Mouse (Mus musculus) MEL (cell line): ENCODE results near the gene Caly. TPM values are rescaled to one million over a fixed set of nuclear protein-coding genes. Genes with fewer than 3 reads are reported as not detected.

ENCODE experiments used
- DNase-seq: peaks from one replicate; pipeline ENCODE4 v3.0.0; 2011; ENCODE audit warnings: low read depth, low spot score
- H3K27ac ChIP-seq: 2 replicates; pipeline ENCODE4 v1.5.1; 2012; ENCODE audit warnings: low read depth, mild to moderate bottlenecking, control low read depth, low read length, moderate library complexity; ENCODE audit not compliant: control insufficient read depth
- H3K27me3 ChIP-seq, 2 experiments: fragments of 150-350 bp in 1 of 2; sonication (generic) in 1 of 2; 2 replicates each; pipeline ENCODE4 v1.6.1; 2012; ENCODE audit warnings: low read length in 2 of 2, mild to moderate bottlenecking in 2 of 2, improper control_type of control experiment in 1 of 2, moderate library complexity in 1 of 2; ENCODE audit not compliant: insufficient read depth in 2 of 2, control insufficient read depth in 1 of 2
- H3K36me3 ChIP-seq, 2 experiments: 2 replicates each; pipeline ENCODE4 v1.6.1; 2012 to 2014; ENCODE audit warnings: low read length in 2 of 2, improper control_type of control experiment in 1 of 2, inconsistent platforms in 1 of 2, mild to moderate bottlenecking in 1 of 2; ENCODE audit not compliant: insufficient read depth in 2 of 2, control insufficient read depth in 1 of 2
- H3K4me1 ChIP-seq, 2 experiments: fragments of 150-350 bp in 1 of 2; sonication (generic) in 1 of 2; 2 replicates each; pipeline ENCODE4 v1.6.1; 2012; ENCODE audit warnings: low read length in 2 of 2, improper control_type of control experiment in 1 of 2, mild to moderate bottlenecking in 1 of 2; ENCODE audit not compliant: insufficient read depth in 2 of 2, control insufficient read depth in 1 of 2
- H3K4me3 ChIP-seq, 2 experiments: fragments of 150-350 bp in 1 of 2; sonication (generic) in 1 of 2; 2 replicates each; pipeline ENCODE4 v1.5.1; 2012; ENCODE audit warnings: low read depth in 2 of 2, low read length in 2 of 2, mild to moderate bottlenecking in 2 of 2, moderate library complexity in 2 of 2, control low read depth in 1 of 2, improper control_type of control experiment in 1 of 2; ENCODE audit not compliant: control insufficient read depth in 1 of 2, insufficient read depth in 1 of 2
- H3K79me2 ChIP-seq: 2 replicates; pipeline ENCODE4 v1.6.1; 2012; ENCODE audit warnings: mild to moderate bottlenecking, low read length, moderate library complexity; ENCODE audit not compliant: control insufficient read depth, poor library complexity, insufficient read depth
- H3K9ac ChIP-seq: 2 replicates; pipeline ENCODE4 v1.6.1; 2012; ENCODE audit warnings: low read depth, mild to moderate bottlenecking, control low read depth, low read length, moderate library complexity; ENCODE audit not compliant: control insufficient read depth, poor library complexity, severe bottlenecking
- H3K9me3 ChIP-seq: fragments of 150-350 bp; sonication (generic); replicated peaks from 2 replicates; pipeline ENCODE4 v1.6.1; 2012; ENCODE audit warnings: mild to moderate bottlenecking, low read length, improper control_type of control experiment, moderate library complexity; ENCODE audit not compliant: insufficient read depth
- CHD2 ChIP-seq: IDR thresholded peaks from 2 replicates; pipeline ENCODE4 v1.6.1; 2011; ENCODE audit warnings: low read length, improper control_type of control experiment
- CTCF ChIP-seq, 3 experiments: IDR thresholded peaks in 2 of 3; conservative IDR thresholded peaks in 1 of 3; 2 replicates each; pipeline ENCODE4 v1.5.1; 2011 to 2012; ENCODE audit warnings: low read length in 3 of 3, low read depth in 2 of 3, mild to moderate bottlenecking in 2 of 3, improper control_type of control experiment in 1 of 3, inconsistent platforms in 1 of 3, mixed read lengths in 1 of 3, moderate library complexity in 1 of 3; ENCODE audit not compliant: control insufficient read depth in 1 of 3, insufficient read depth in 1 of 3, poor library complexity in 1 of 3, severe bottlenecking in 1 of 3
- GABPA ChIP-seq: IDR thresholded peaks from 2 replicates; pipeline ENCODE4 v1.6.1; 2012; ENCODE audit warnings: low read depth, mild to moderate bottlenecking, inconsistent platforms, low read length, improper control_type of control experiment, moderate library complexity
- GATA1 ChIP-seq: IDR thresholded peaks from 2 replicates; pipeline ENCODE4 v1.6.1; 2011; ENCODE audit warnings: low read depth, low read length, improper control_type of control experiment
- KAT2A ChIP-seq: conservative IDR thresholded peaks from 2 replicates; pipeline ENCODE4 v1.6.1; 2012; ENCODE audit warnings: low read depth, low read length, improper control_type of control experiment, inconsistent platforms
- MAFK ChIP-seq: IDR thresholded peaks from 2 replicates; pipeline ENCODE4 v1.6.1; 2011; ENCODE audit warnings: low read depth, mild to moderate bottlenecking, low read length, improper control_type of control experiment, borderline replicate concordance
- MAZ ChIP-seq: IDR thresholded peaks from 2 replicates; pipeline ENCODE4 v1.6.1; 2012; ENCODE audit warnings: low read depth, mild to moderate bottlenecking, inconsistent platforms, low read length, improper control_type of control experiment
- MEF2A ChIP-seq: IDR thresholded peaks from 2 replicates; pipeline ENCODE4 v1.6.1; 2014; ENCODE audit warnings: low read depth, mild to moderate bottlenecking, inconsistent platforms, low read length, improper control_type of control experiment; ENCODE audit not compliant: poor library complexity, insufficient replicate concordance, severe bottlenecking; ENCODE audit errors: extremely low read depth
- MXI1 ChIP-seq: IDR thresholded peaks from 2 replicates; pipeline ENCODE4 v1.6.1; 2011; ENCODE audit warnings: mild to moderate bottlenecking, low read depth, low read length, improper control_type of control experiment
- MYC ChIP-seq: IDR thresholded peaks from 2 replicates; pipeline ENCODE4 v1.6.1; 2011; ENCODE audit warnings: low read depth, mild to moderate bottlenecking, low read length, improper control_type of control experiment, moderate library complexity
- POLR2AphosphoS2 ChIP-seq: IDR thresholded peaks from 2 replicates; pipeline ENCODE4 v1.6.1; 2011; ENCODE audit warnings: low read length, improper control_type of control experiment
- POLR2AphosphoS5 ChIP-seq: IDR thresholded peaks from 2 replicates; pipeline ENCODE4 v1.6.1; 2012; ENCODE audit warnings: low read depth, borderline replicate concordance, mild to moderate bottlenecking, inconsistent platforms, low read length, moderate library complexity, mixed read lengths
- RAD21 ChIP-seq: IDR thresholded peaks from 2 replicates; pipeline ENCODE4 v1.6.1; 2011; ENCODE audit warnings: mild to moderate bottlenecking, low read depth, low read length, improper control_type of control experiment
- SIN3A ChIP-seq: IDR thresholded peaks from 2 replicates; pipeline ENCODE4 v1.6.1; 2012; ENCODE audit warnings: low read length, improper control_type of control experiment, inconsistent platforms
- SMC3 ChIP-seq: IDR thresholded peaks from 2 replicates; pipeline ENCODE4 v1.6.1; 2011; ENCODE audit warnings: low read depth, low read length, improper control_type of control experiment
- TAL1 ChIP-seq: IDR thresholded peaks from 2 replicates; pipeline ENCODE4 v1.6.1; 2012; ENCODE audit warnings: mild to moderate bottlenecking, inconsistent platforms, low read length, moderate library complexity, mixed read lengths
- USF1 ChIP-seq: IDR thresholded peaks from 2 replicates; pipeline ENCODE4 v1.6.1; 2014; ENCODE audit warnings: low read depth, mild to moderate bottlenecking, inconsistent platforms, low read length, improper control_type of control experiment, moderate library complexity
- ZC3H11A ChIP-seq: IDR thresholded peaks from 2 replicates; pipeline ENCODE4 v1.6.1; 2012; ENCODE audit warnings: low read depth, mild to moderate bottlenecking, inconsistent platforms, low read length, improper control_type of control experiment
- ZKSCAN1 ChIP-seq: IDR thresholded peaks from 2 replicates; pipeline ENCODE4 v1.6.1; 2012; ENCODE audit warnings: low read depth, mild to moderate bottlenecking, inconsistent platforms, low read length, improper control_type of control experiment, moderate library complexity
- ZMIZ1 ChIP-seq: IDR thresholded peaks from 2 replicates; pipeline ENCODE4 v1.6.1; 2012; ENCODE audit warnings: low read depth, mild to moderate bottlenecking, inconsistent platforms, low read length, improper control_type of control experiment, moderate library complexity
- polyA plus RNA-seq, 2 experiments: library from polyadenylated mRNA; stranded (reverse) in 1 of 2; unstranded in 1 of 2; fragments of >175 nt in 1 of 2; fragments of >200 nt in 1 of 2; gene quantifications; 2 replicates each; pipeline versions ENCODE4 v1.2.1 to v1.2.4; 2012; ENCODE audit warnings: low replicate concordance in 2 of 2, low read depth in 1 of 2; ENCODE audit not compliant: insufficient read length in 2 of 2, insufficient read depth in 1 of 2, missing spikeins in 1 of 2
- total RNA-seq: library from RNA; depleted of rRNA; stranded (reverse); fragments of 300-350 nt; gene quantifications from 2 replicates; pipeline ENCODE4 v1.2.3, GENCODE M21; 2012

The Caly gene
- total and polyA plus RNA-seq, 3 experiments: 0.11 TPM; not detected in 2

GRCm38 (mm10) chr7:140049115-140049689 lies 33.1 kb downstream of the Caly start:
- no peak for TF ChIP-seq MEF2A
- TF ChIP-seq SIN3A: no peak
- TF ChIP-seq MYC: no peak
- no peak for TF ChIP-seq MAFK
- no peak for TF ChIP-seq ZC3H11A
- no peak for TF ChIP-seq RAD21
- no peak for TF ChIP-seq MXI1
- TF ChIP-seq SMC3: no peak
- TF ChIP-seq GABPA: no peak
- TF ChIP-seq CHD2: no peak
- TF ChIP-seq ZMIZ1: no peak
- no peak for TF ChIP-seq GATA1
- TF ChIP-seq USF1: no peak
- TF ChIP-seq KAT2A: no peak
- TF ChIP-seq POLR2AphosphoS5: no peak
- no peak for TF ChIP-seq ZKSCAN1
- no peak for TF ChIP-seq CTCF (IDR thresholded peaks at IDR 0.05 in 2 of 3, conservative IDR thresholded peaks at IDR 0.05 in 1 of 3; ENCODE audit: control insufficient read depth in 1 of 3, insufficient read depth in 1 of 3, low read depth in 2 of 3, low read length in 3 of 3, poor library complexity in 1 of 3, severe bottlenecking in 1 of 3)
- no peak for TF ChIP-seq TAL1
- TF ChIP-seq MAZ: no peak
- Histone ChIP-seq H3K9ac (no peak overlapping the region), H3K9me3 (no peaks in the 10 kb centered on the region), H3K4me3 (no peak overlapping the region), H3K4me1 (no peaks in the 10 kb centered on the region), H3K79me2 (no peaks in the 10 kb centered on the region), H3K27ac (no peak overlapping the region), H3K36me3 (no peaks in the 10 kb centered on the region), H3K27me3 (peaks cover 2 to 4% of the 10 kb centered on the region in 2 experiments; a peak in 3 of 4 replicates)
- no peak for DNase-seq

GRCm38 (mm10) chr7:140048361-140049114 lies 33.8 kb downstream of the Caly start, which contains the start of gene Msx3:
TSS of gene Msx3 (minus strand) at chr7:140049089.
- DNase-seq: no peak
- no peak within 1 kb of the TSS for H3K4me3 ChIP-seq
- no peaks in the 10 kb centered on the region for H3K9me3 ChIP-seq
- no peak within 1 kb of the TSS for H3K9ac ChIP-seq
- H3K79me2 ChIP-seq: no peaks in the 10 kb centered on the region
- H3K4me1 ChIP-seq: no peaks in the 10 kb centered on the region
- H3K36me3 ChIP-seq: no peaks in the 10 kb centered on the region
- TF ChIP-seq POLR2AphosphoS2: no peak
- TF ChIP-seq KAT2A: no peak
- no peak for TF ChIP-seq GATA1
- TF ChIP-seq TAL1: no peak
- H3K27ac ChIP-seq: no peak within 1 kb of the TSS
- peaks cover 2 to 4% of the 10 kb centered on the region in 2 experiments; a peak in 2 of 4 replicates for H3K27me3 ChIP-seq
